Mouse (Mus musculus) C3H10T1/2 (cell line): Measurements from ENCODE around the gene Cars. TPM values are rescaled to one million over a fixed set of nuclear protein-coding genes. Genes with fewer than 3 reads are reported as not detected.

Experiments used
- polyA plus RNA-seq, 2 experiments: library from polyadenylated mRNA; unstranded; fragments of >200 nt; fragmentation: generic; extraction: Trizol; gene quantifications; one replicate each; pipeline ENCODE4 v1.2.1; 2012; ENCODE audit warnings: missing spikeins in 2 of 2

The Cars gene
- 10 to 100 TPM; 46.1 to 96.5 TPM for polyA plus RNA-seq

GRCm38 (mm10) chr7:143599428-143600230 lies at the start of gene Cars:
TSS of gene Cars (minus strand) at chr7:143600090.

GRCm38 (mm10) chr7:143649034-143649768 lies 49.3 kb upstream of the Cars start, which contains the start of gene Tnfrsf22:
TSS of gene Tnfrsf22 (minus strand) at chr7:143649661.

GRCm38 (mm10) chr7:143628540-143628939 lies 28.6 kb upstream of the Cars start, which contains the start of gene Tnfrsf26:
TSS of gene Tnfrsf26 (minus strand) at chr7:143628722.

GRCm38 (mm10) chr7:143548976-143549457 lies 50.9 kb downstream of the Cars start, which contains the start of gene Nap1l4:
TSS of gene Nap1l4 (minus strand) at chr7:143549106.

Other genes with a start within 250 kb of the Cars start
- gene Cdkn1c, start 139.0 kb downstream of the Cars start, polyA plus RNA-seq, result not detected
- gene Slc22a18, start 126.4 kb downstream of the Cars start, polyA plus RNA-seq, result 1 to 10 TPM in 1 of 2 experiments, under 1 TPM in 1; 0.41 to 5.5 TPM
- gene Phlda2, start 96.9 kb downstream of the Cars start, polyA plus RNA-seq, result under 1 TPM in 1 of 2 experiments, not detected in 1; 0.04 TPM
- gene Nap1l4, start 51.0 kb downstream of the Cars start, polyA plus RNA-seq, result 10 to 100 TPM; 19.7 to 76.6 TPM
- under 1 TPM; 0.02 TPM for gene Tnfrsf26, start 28.6 kb upstream of the Cars start, polyA plus RNA-seq
- gene Tnfrsf22, start 49.6 kb upstream of the Cars start, polyA plus RNA-seq, result 1 to 10 TPM; 2.3 to 2.4 TPM
- gene Tnfrsf23, start 85.8 kb upstream of the Cars start, polyA plus RNA-seq, result 1 to 10 TPM; 1.9 to 5.1 TPM
- 10 to 100 TPM; 13.6 to 38.6 TPM for gene Osbpl5, start 156.9 kb upstream of the Cars start, polyA plus RNA-seq
- gene Mrgprg, start 166.9 kb upstream of the Cars start, polyA plus RNA-seq, result not detected
- under 1 TPM; 0.13 to 0.98 TPM for gene Mrgpre, start 184.4 kb upstream of the Cars start, polyA plus RNA-seq
- gene Nadsyn1, start 222.8 kb upstream of the Cars start, polyA plus RNA-seq, result 1 to 10 TPM in 1 of 2 experiments, under 1 TPM in 1; 0.95 to 4.5 TPM
- gene Dhcr7, start 223.1 kb upstream of the Cars start, polyA plus RNA-seq, result 10 to 100 TPM in 1 of 2 experiments, 1 to 10 TPM in 1; 7.8 to 17.3 TPM